Mouse (Mus musculus) midbrain, embryonic 13.5 days (tissue): ENCODE measurements at regions not wholly inside any gene's neighbourhood (a gene's known extent, or its start where the extent isn't known, plus 50 kb on each side); places are given as distances from the start of the nearest gene placed in this dataset.
"Not testable (repeated sequence)": the region's sequence is repeated elsewhere in the genome, so short reads cannot be mapped to it uniquely, and the experiment has no call there.

Source experiments
- ATAC-seq: fragments of 200-750 bp; cut with Nextera tagmentation; 2 replicates; pipeline ENCODE4 v1.8.0; 2017; ENCODE audit warnings: mild to moderate bottlenecking, moderate TSS enrichment, moderate library complexity
- H3K27ac ChIP-seq: fragments of 300-500 bp; sonication (generic); 2 replicates; pipeline ENCODE4 v1.5.1; 2015; ENCODE audit warnings: inconsistent platforms, mild to moderate bottlenecking, moderate library complexity
- H3K27me3 ChIP-seq: fragments of 300-500 bp; sonication (generic); 2 replicates; pipeline ENCODE4 v1.6.1; 2015; ENCODE audit warnings: mild to moderate bottlenecking, inconsistent platforms
- H3K36me3 ChIP-seq: fragments of 300-500 bp; sonication (generic); 2 replicates; pipeline ENCODE4 v1.6.1; 2015; ENCODE audit warnings: mild to moderate bottlenecking, inconsistent platforms
- H3K4me1 ChIP-seq: fragments of 300-500 bp; sonication (generic); replicated peaks from 2 replicates; pipeline ENCODE4 v1.6.1; 2015; ENCODE audit warnings: inconsistent platforms
- H3K4me2 ChIP-seq: fragments of 300-500 bp; sonication (generic); replicated peaks from 2 replicates; pipeline ENCODE4 v1.6.1; 2015; ENCODE audit warnings: moderate library complexity, mild to moderate bottlenecking, inconsistent platforms
- H3K4me3 ChIP-seq: fragments of 300-500 bp; sonication (generic); replicated peaks from 2 replicates; pipeline ENCODE4 v1.5.1; 2015; ENCODE audit warnings: mild to moderate bottlenecking, inconsistent platforms
- H3K9ac ChIP-seq: fragments of 300-500 bp; sonication (generic); replicated peaks from 2 replicates; pipeline ENCODE4 v1.6.1; 2015; ENCODE audit warnings: mild to moderate bottlenecking, inconsistent platforms
- H3K9me3 ChIP-seq: fragments of 300-500 bp; sonication (generic); 2 replicates; pipeline ENCODE4 v1.6.1; 2016; ENCODE audit warnings: mild to moderate bottlenecking, inconsistent platforms
- WGBS: fragments of 180-500 bp; shearing (Covaris S2); methylation state at CpG from one replicate; pipeline ENCODE4 v1.1.7; 2015; 5-methylcytosine and 5-hydroxymethylcytosine counted together

- H3K9ac ChIP-seq, H3K27ac ChIP-seq, H3K4me3 ChIP-seq, H3K36me3 ChIP-seq, ATAC-seq, H3K27me3 ChIP-seq, H3K9me3 ChIP-seq, H3K4me2 ChIP-seq, H3K4me1 ChIP-seq: not testable (repeated sequence)
- 92% methylated on average over 4 of the region's 4 CpGs for WGBS
Measured at GRCm38 (mm10) chr6:13763636-13764035, 76.1 kb downstream of the Gpr85 start.

- 79% methylated on average over 2 of the region's 2 CpGs for WGBS
Measured at GRCm38 (mm10) chr6:13759431-13759830, 80.3 kb downstream of the Gpr85 start.

GRCm38 (mm10) chr6:13758946-13759345 is 80.8 kb downstream of the Gpr85 start:
- Histone ChIP-seq H3K27me3 (no peaks in the 10 kb centered on the region), H3K4me3 (no peak overlapping the region), H3K36me3 (no peaks in the 10 kb centered on the region), H3K4me1 (no peaks in the 10 kb centered on the region), H3K4me2 (no peak overlapping the region), H3K9me3 (no peaks in the 10 kb centered on the region), H3K27ac (no peak overlapping the region), H3K9ac (no peak overlapping the region)
- ATAC-seq = no peak

More at GRCm38 (mm10) chr6:13759431-13759830, 80.3 kb downstream of the Gpr85 start:
- no peak for ATAC-seq
- Histone ChIP-seq H3K9ac (no peak overlapping the region), H3K27me3 (no peaks in the 10 kb centered on the region), H3K4me1 (no peaks in the 10 kb centered on the region), H3K4me2 (no peak overlapping the region), H3K36me3 (no peaks in the 10 kb centered on the region), H3K27ac (no peak overlapping the region), H3K4me3 (no peak overlapping the region), H3K9me3 (no peaks in the 10 kb centered on the region)

- no peak overlapping the region for H3K9ac ChIP-seq
- H3K4me3 ChIP-seq = no peak overlapping the region
- no peak overlapping the region for H3K4me2 ChIP-seq
- H3K27me3 ChIP-seq = no peaks in the 10 kb centered on the region
- peaks cover 12% of the 10 kb centered on the region for H3K4me1 ChIP-seq
- H3K27ac ChIP-seq = no peak overlapping the region
- WGBS = 52% methylated on average over 7 of the region's 7 CpGs
- ATAC-seq = peak; percentile 61
- no peaks in the 10 kb centered on the region for H3K9me3 ChIP-seq
- H3K36me3 ChIP-seq = no peaks in the 10 kb centered on the region
Measured at GRCm38 (mm10) chr6:13748931-13749638, 71.3 kb upstream of the Bmt2 start.

GRCm38 (mm10) chr6:13747969-13748368 is 70.2 kb upstream of the Bmt2 start:
- H3K9ac ChIP-seq = no peak overlapping the region

GRCm38 (mm10) chr6:13746577-13747482 is 69.1 kb upstream of the Bmt2 start:
- Histone ChIP-seq H3K4me2 (no peak overlapping the region), H3K9me3 (no peaks in the 10 kb centered on the region), H3K9ac (no peak overlapping the region), H3K4me3 (no peak overlapping the region), H3K27me3 (no peaks in the 10 kb centered on the region), H3K4me1 (peaks cover 12% of the 10 kb centered on the region), H3K36me3 (no peaks in the 10 kb centered on the region), H3K27ac (no peak overlapping the region)
- ATAC-seq = no peak
- 87% methylated on average over 8 of the region's 8 CpGs for WGBS

More at GRCm38 (mm10) chr6:13747969-13748368, 70.2 kb upstream of the Bmt2 start:
- WGBS = 5% methylated on average over 8 of the region's 8 CpGs
- H3K4me1 ChIP-seq = peaks cover 12% of the 10 kb centered on the region
- ATAC-seq = peak; percentile 76
- H3K4me2 ChIP-seq = peak overlapping the region; percentile 22
- no peak overlapping the region for H3K4me3 ChIP-seq
- H3K27ac ChIP-seq = peak overlapping the region; percentile 30; the same call in 1 of the 2 replicates
- H3K27me3 ChIP-seq = no peaks in the 10 kb centered on the region
- H3K9me3 ChIP-seq = no peaks in the 10 kb centered on the region
- H3K36me3 ChIP-seq = no peaks in the 10 kb centered on the region
